Mouse (Mus musculus): Measurements from ENCODE around the gene Cyp4f40. TPM values are rescaled to one million over a fixed set of nuclear protein-coding genes. Genes with fewer than 3 reads are reported as not detected.
"Not testable (repeated sequence)": the region's sequence is repeated elsewhere in the genome, so short reads cannot be mapped to it uniquely, and the experiment has no call there.

Cyp4f40 gene
- polyA plus RNA-seq (2015; fragmentation: Nextera tagmentation; extraction: Ambion mirVana), result not detected in 2 replicates

DNA sequence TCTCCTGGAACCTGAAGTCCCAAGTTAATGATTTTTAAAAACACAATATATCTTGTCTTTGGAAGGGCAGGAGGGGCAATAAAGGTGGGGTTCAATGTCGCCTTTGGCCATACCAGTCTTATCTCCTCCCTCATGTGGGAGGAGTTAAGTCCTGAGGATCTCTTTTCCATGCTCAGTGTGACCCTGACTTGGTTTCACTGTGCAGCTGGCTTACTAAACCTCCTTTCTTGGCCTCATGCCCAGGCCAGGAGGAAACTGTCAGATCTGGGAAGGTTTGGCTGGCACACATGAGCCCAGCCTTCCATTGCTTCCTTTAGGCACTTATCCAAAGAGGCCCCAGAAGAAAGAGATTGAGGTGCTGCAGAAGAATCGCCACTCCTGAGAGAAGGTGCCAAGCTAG, at the start of gene Cyp4f40:
Cyp4f40 (plus strand) TSS at position 189 of the 400 bp plus-strand sequence.
- Histone ChIP-seq H3K4me2 (no peak within 1 kb of the TSS), H3K36me3 (ENCODE audit: poor library complexity, severe bottlenecking) (no peaks in the 10 kb centered on the region), H3K27me3 (peaks cover 4% of the 10 kb centered on the region; the same call in 1 of the 2 replicates), H3K9me3 (replicated peaks) (no peaks in the 10 kb centered on the region), H3K4me1 (peaks cover 3% of the 10 kb centered on the region; the same call in 1 of the 2 replicates), H3K27ac (no peak within 1 kb of the TSS), H3K9ac (no peak within 1 kb of the TSS), H3K4me3 (no peak within 1 kb of the TSS)
- ATAC-seq, result no peak
- WGBS, result 58% methylated on average over 2 of the region's 2 CpGs

DNA sequence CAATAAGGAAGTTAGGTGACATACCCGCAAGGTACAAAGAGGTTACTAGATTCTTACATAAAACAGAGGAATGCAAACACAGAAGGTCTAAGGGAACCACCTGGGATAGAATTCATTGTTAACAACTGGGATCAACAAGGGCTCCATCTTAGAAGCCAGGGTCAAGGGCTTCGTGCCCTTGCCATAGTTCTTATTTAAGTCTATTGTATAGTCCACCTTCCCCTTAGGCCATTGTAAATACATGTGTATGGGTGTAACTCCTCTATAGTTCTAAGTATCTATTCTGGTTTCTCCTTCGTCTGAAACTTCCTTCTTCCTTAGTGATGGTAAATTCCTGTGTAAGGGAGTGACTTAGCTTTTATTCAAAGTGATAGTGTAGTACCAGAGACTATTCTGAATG, 48.5 kb upstream of the Cyp4f40 start:
- H3K4me2 ChIP-seq; H3K36me3 ChIP-seq (ENCODE audit: poor library complexity, severe bottlenecking); H3K9me3 ChIP-seq (replicated peaks); H3K9ac ChIP-seq; H3K27ac ChIP-seq; H3K4me3 ChIP-seq; H3K27me3 ChIP-seq; ATAC-seq; H3K4me1 ChIP-seq: not testable (repeated sequence)
- 85% methylated on average over 3 of the region's 3 CpGs for WGBS

DNA sequence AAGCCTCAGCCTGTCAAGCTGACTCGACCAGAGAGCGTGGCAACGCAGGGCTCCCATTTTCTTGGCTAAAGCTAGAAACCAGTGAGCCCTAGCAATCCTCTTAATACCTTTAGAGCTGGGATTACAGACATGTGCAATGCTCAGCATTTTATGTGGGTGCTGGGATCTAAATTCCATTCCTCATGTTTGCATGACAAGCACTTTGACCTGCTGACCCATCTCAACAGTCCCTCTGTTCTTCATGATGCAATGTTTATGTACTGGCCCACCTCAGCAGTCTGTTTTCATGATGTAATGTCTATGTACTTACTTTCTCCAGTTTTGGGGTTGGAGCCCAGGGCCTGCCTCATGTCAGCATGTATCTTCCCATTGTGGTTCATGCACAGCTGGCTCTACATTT, 47.8 kb upstream of the Cyp4f40 start:
- H3K36me3 ChIP-seq (ENCODE audit: poor library complexity, severe bottlenecking), result no peaks in the 10 kb centered on the region
- no peaks in the 10 kb centered on the region for H3K27me3 ChIP-seq
- no peak overlapping the region for H3K27ac ChIP-seq
- WGBS, result 76% methylated on average over 3 of the region's 3 CpGs
- H3K4me1 ChIP-seq, result no peaks in the 10 kb centered on the region
- no peaks in the 10 kb centered on the region; the same call in 1 of the 2 replicates for H3K9me3 ChIP-seq (replicated peaks)
- no peak overlapping the region for H3K4me3 ChIP-seq
- no peak overlapping the region for H3K4me2 ChIP-seq
- H3K9ac ChIP-seq, result no peak overlapping the region
- ATAC-seq, result no peak

DNA sequence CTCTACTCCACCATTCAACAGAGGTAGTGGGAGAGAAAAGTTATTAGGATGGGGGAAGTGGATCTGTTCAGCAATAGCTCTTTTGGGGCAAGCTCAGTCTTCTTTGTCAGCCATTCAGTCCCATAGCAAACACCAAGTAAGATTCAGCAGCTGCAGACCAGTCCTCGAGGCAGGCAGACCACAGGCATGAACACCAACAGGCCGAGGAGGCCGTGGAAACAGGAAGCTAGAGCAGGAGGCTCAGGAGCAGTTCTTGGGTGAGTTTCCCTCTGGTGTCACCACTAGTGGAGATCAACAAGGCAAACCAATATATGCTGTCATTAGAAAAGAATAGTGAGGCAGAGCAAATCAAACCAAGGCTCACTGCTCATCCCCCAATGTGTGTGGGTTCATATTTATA, 46.3 kb upstream of the Cyp4f40 start:
- Histone ChIP-seq H3K27ac (no peak overlapping the region), H3K4me2 (no peak overlapping the region), H3K9ac (no peak overlapping the region), H3K4me3 (no peak overlapping the region), H3K4me1 (no peaks in the 10 kb centered on the region), H3K9me3 (replicated peaks) (no peaks in the 10 kb centered on the region; the same call in 1 of the 2 replicates), H3K36me3 (ENCODE audit: poor library complexity, severe bottlenecking) (no peaks in the 10 kb centered on the region), H3K27me3 (no peaks in the 10 kb centered on the region)
- no peak for ATAC-seq
- 83% methylated on average over 3 of the region's 3 CpGs for WGBS

DNA sequence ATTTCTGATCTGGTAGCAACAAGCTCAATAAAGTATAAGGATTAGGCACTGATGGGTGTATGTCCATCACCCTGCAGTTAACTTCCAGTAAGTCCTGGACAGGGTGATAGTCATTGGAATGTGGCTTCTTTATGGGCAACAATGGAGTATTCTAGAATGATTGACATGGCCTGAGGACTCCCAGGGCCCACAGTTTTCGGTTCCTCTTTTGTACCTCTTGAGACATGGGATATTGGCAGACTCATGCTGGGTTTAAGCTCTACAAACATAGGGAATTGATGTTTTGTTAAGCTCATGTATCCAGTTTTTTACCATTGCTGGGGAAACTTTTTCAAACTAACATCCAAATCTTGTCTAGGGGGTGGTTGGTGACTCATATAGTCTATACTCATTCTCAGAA, 41.4 kb upstream of the Cyp4f40 start:
- no peaks in the 10 kb centered on the region for H3K36me3 ChIP-seq (ENCODE audit: poor library complexity, severe bottlenecking)
- ATAC-seq, result no peak
- H3K27ac ChIP-seq, result no peak overlapping the region
- H3K4me2 ChIP-seq, result no peak overlapping the region
- H3K27me3 ChIP-seq, result no peaks in the 10 kb centered on the region
- 58% methylated on average over 1 of the region's 1 CpGs for WGBS
- no peak overlapping the region for H3K4me3 ChIP-seq
- H3K9me3 ChIP-seq (replicated peaks), result 0 out of 2 replicates have a peak, but pooled peaks cover 4% of the 10 kb centered on the region
- H3K9ac ChIP-seq, result no peak overlapping the region
- H3K4me1 ChIP-seq, result no peaks in the 10 kb centered on the region

DNA sequence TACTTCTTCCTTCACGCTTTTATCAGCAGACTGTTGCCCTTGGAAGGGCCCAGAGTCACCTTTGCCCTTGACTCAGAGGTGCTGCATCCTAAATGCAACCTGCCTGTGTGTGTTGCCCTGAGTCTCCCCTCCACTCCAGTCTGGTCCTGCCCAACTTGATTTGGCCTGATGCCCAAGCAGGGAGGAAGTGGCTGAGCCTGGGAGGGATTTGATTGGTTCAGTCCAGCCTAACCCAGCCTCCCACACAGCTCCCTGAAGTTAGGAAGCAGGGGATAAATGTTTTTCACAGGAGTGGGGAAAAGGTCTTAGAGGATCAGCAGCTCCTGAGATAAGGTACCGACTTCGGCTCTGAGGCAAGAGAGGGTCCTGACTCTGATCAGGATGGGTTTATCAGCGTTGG, 37.7 kb upstream of the Cyp4f40 start, which contains the start of gene Cyp4f37:
Cyp4f37 (plus strand) TSS at position 292 of the 400 bp plus-strand sequence.
- not testable (repeated sequence) for ATAC-seq, H3K27ac ChIP-seq

DNA sequence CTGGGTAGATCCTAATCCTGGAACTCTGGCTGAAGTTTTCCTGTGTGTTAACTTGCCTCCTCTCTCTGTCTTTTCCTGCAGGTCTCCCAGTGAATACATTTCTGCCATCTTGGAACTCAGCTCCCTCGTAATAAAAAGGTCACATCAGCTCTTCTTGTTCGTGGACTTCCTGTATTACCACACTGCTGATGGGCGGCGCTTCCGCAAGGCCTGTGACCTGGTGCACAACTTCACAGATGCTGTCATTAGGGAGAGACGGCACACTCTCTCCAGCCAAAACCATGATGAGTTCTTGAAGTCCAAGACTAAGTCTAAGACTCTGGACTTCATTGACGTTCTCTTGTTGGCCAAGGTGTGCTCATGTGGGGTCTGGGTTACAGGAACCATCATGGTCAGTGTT, 29.0 kb upstream of the Cyp4f40 start:
- H3K36me3 ChIP-seq (ENCODE audit: poor library complexity, severe bottlenecking); H3K27ac ChIP-seq; H3K9ac ChIP-seq; ATAC-seq; H3K4me2 ChIP-seq; H3K27me3 ChIP-seq; H3K9me3 ChIP-seq (replicated peaks); H3K4me3 ChIP-seq; H3K4me1 ChIP-seq: not testable (repeated sequence)
- 88% methylated on average over 7 of the region's 7 CpGs for WGBS

More for the DNA sequence above, 37.7 kb upstream of the Cyp4f40 start, which contains the start of gene Cyp4f37:
- H3K9me3 ChIP-seq (replicated peaks); H3K36me3 ChIP-seq (ENCODE audit: poor library complexity, severe bottlenecking); H3K4me2 ChIP-seq; H3K4me3 ChIP-seq; H3K27me3 ChIP-seq; H3K9ac ChIP-seq; H3K4me1 ChIP-seq: not testable (repeated sequence)
- WGBS, result 73% methylated on average over 4 of the region's 4 CpGs

DNA sequence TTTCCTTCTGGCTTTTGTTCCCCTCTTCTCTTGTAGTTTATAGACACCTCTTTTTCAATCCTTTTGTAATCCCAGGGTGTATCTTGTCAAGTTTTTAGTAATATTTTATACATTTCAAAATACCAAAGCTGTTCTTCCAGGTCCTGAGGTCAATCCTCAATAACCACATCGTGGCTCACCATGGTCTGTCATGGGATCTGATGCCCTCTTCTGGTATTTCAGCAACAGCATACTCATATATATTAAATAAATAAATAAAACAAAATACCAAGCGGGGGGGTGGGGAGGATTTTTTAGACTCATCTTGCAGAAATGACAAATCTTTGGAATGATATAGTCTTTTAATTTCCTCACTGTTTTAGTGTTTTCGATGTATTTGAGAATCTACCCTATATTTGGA, 26.8 kb upstream of the Cyp4f40 start:
- Histone ChIP-seq H3K36me3 (ENCODE audit: poor library complexity, severe bottlenecking) (no peaks in the 10 kb centered on the region), H3K9me3 (replicated peaks) (no peaks in the 10 kb centered on the region), H3K9ac (no peak overlapping the region), H3K4me1 (peaks cover 4% of the 10 kb centered on the region; the same call in 1 of the 2 replicates), H3K4me2 (no peak overlapping the region), H3K27ac (no peak overlapping the region), H3K4me3 (no peak overlapping the region), H3K27me3 (no peaks in the 10 kb centered on the region)
- no peak for ATAC-seq
- WGBS, result 87% methylated on average over 3 of the region's 3 CpGs

DNA sequence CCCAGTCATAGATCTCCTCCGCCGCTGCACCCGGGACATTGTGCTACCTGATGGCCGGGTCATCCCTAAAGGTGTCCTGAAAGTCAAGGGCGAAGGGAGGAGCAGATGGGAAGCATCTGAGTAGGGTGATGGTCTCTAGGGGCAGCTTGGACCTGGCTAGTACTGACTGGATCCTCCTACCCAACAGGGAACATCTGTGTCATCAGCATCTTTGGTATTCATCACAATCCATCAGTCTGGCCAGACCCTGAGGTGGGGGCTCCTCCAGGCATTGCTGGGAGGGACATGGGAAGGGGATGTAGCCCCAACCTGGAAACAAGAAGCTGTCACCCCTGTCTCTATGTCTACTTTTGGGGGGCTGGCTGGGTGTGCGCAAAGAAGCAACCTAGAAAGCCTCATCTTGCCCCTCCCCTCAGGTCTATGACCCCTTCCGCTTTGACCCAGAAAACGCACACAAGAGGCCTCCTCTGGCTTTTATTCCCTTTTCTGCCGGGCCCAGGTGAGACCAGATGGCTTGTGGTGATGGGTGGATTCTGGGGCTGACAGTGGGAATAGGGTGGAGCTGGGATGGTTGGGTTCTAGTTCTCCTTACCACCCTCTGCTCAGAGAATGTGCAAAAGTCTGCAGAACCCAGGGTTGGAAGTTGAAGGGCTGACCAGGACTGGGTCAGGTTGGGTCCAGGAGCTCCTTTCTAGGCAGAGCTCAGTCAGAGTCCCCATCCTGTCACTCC, 24.3 kb upstream of the Cyp4f40 start:
- not testable (repeated sequence) for H3K27ac ChIP-seq; H3K36me3 ChIP-seq (ENCODE audit: poor library complexity, severe bottlenecking); H3K27me3 ChIP-seq; H3K4me1 ChIP-seq; H3K9me3 ChIP-seq (replicated peaks)
- Histone ChIP-seq H3K9ac (peak overlapping the region; percentile 64), H3K4me3 (peak overlapping the region; percentile 39), H3K4me2 (peak overlapping the region; percentile 68)
- WGBS, result 88% methylated on average over 9 of the region's 9 CpGs
- peak; percentile 4; the same call in 1 of the 2 replicates for ATAC-seq

DNA sequence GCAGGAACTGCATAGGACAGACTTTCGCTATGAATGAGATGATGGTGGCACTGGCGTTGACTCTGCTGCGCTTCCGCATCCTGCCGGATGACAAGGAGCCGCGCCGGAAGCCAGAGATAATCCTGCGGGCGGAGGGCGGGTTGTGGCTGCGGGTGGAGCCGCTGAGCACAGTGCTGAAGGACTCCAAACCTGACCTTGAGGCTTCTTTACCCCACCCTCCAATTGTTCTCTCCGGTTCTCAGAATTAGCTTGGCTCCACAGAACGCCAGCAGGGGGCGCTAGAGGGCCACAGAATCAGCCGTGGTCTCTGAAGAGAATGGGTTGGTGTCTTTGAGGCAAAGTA, 23.8 kb upstream of the Cyp4f40 start:
- Histone ChIP-seq H3K27me3 (no peaks in the 10 kb centered on the region), H3K9me3 (replicated peaks) (no peaks in the 10 kb centered on the region), H3K27ac (no peak overlapping the region), H3K4me3 (peak overlapping the region; percentile 39), H3K4me2 (peak overlapping the region; percentile 68), H3K4me1 (peaks cover 4% of the 10 kb centered on the region; the same call in 1 of the 2 replicates), H3K36me3 (ENCODE audit: poor library complexity, severe bottlenecking) (no peaks in the 10 kb centered on the region), H3K9ac (peak overlapping the region; percentile 64)
- 3% methylated on average over 17 of the region's 17 CpGs for WGBS
- ATAC-seq, result peak; percentile 88

DNA sequence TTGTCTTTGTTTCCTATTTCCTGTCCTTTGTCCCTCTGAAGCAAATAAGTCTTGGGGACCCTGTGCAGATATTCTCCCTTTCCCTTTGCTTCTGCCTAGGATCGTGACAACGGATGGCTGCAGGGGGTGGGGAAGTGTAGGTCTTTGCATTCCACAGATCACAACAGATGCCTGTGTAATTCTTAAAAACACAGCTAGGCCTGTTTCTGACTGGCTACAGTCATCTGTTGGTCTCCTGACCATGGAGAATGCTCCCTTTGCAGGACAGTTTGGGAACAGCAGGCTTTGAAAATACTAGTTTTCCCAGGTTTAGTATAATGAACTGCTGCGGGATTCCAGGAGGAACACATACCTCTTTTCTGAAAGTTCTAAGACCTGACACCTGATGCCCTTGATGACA, 22.4 kb upstream of the Cyp4f40 start:
- no peak for ATAC-seq
- H3K27ac ChIP-seq, result no peak overlapping the region
- no peaks in the 10 kb centered on the region for H3K36me3 ChIP-seq (ENCODE audit: poor library complexity, severe bottlenecking)
- no peaks in the 10 kb centered on the region for H3K9me3 ChIP-seq (replicated peaks)
- no peaks in the 10 kb centered on the region for H3K27me3 ChIP-seq
- no peak overlapping the region for H3K9ac ChIP-seq
- H3K4me2 ChIP-seq, result no peak overlapping the region
- WGBS, result 50% methylated on average over 3 of the region's 3 CpGs
- no peak overlapping the region for H3K4me3 ChIP-seq
- peaks cover 4% of the 10 kb centered on the region; the same call in 1 of the 2 replicates for H3K4me1 ChIP-seq

DNA sequence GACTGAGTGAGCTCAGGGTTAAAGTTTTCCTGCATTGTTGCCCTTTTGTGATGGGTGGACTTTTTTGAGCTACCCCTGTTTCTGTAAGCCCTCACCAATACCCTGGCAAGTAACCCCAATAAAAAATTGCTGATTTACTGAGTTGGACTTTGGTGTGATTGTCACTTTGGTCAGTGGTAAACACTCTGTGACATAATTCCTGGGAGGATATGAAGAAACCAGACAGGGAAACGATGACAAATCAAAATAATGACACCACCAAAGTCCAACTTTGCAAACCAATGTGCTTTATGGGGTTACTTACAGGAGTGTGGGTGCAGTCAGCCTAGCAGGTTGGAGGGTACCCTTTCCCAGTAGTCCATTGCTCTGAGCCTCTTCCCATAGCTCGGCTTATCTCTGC, 21.5 kb upstream of the Cyp4f40 start:
- no peak overlapping the region for H3K4me3 ChIP-seq
- H3K9me3 ChIP-seq (replicated peaks), result no peaks in the 10 kb centered on the region
- no peak overlapping the region for H3K27ac ChIP-seq
- H3K36me3 ChIP-seq (ENCODE audit: poor library complexity, severe bottlenecking), result no peaks in the 10 kb centered on the region
- ATAC-seq, result no peak
- WGBS, result 87% methylated on average over 2 of the region's 2 CpGs
- peaks cover 4% of the 10 kb centered on the region; the same call in 1 of the 2 replicates for H3K4me1 ChIP-seq
- H3K4me2 ChIP-seq, result no peak overlapping the region
- no peaks in the 10 kb centered on the region for H3K27me3 ChIP-seq
- H3K9ac ChIP-seq, result no peak overlapping the region

DNA sequence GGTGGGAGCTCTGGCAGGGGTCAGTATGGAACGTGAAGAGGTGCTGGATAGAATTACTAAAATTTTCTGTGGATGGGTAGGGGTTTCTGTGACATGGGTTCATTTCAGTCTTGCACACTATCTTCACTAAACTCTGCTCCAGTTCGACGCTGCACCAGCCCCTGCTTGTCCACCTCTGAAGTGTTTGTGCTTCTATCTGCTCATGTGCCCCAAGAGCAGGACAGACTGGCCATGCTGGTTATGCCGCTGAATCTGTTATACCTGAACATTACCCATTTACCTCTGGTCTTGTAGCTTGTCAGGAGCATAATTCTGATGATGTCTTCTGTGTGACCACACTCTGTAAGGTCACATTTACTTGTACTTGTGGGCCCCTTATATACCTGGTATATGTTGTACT, 12.1 kb upstream of the Cyp4f40 start:
- Histone ChIP-seq H3K9me3 (replicated peaks) (no peaks in the 10 kb centered on the region), H3K4me3 (no peak overlapping the region), H3K4me2 (no peak overlapping the region), H3K36me3 (ENCODE audit: poor library complexity, severe bottlenecking) (no peaks in the 10 kb centered on the region), H3K4me1 (no peaks in the 10 kb centered on the region), H3K27me3 (no peaks in the 10 kb centered on the region), H3K27ac (no peak overlapping the region), H3K9ac (no peak overlapping the region)
- no peak for ATAC-seq
- WGBS, result 90% methylated on average over 4 of the region's 4 CpGs
